Mouse (Mus musculus) spleen, embryonic (tissue): ENCODE results near the gene Pbxip1.

Source experiments
- CTCF ChIA-PET: fragments of 350-600 bp; sonication (Branson Sonifier 250); formaldehyde crosslinking; loops from one replicate; lab custom pipeline; 2022; lab: Charles Lee

The Pbxip1 gene

GRCm38 (mm10) chr3:89430171-89431159 is 6.0 kb upstream of the Pbxip1 start, which contains the start of gene Pygo2:
Gene Pygo2 (plus strand): TSS chr3:89430214.
- CTCF ChIA-PET, result no interaction called here

- CTCF ChIA-PET, result interaction anchor here (0.6 kb wide), 1 partner anchor 402 kb away, joined by 4 read pairs; no protein-coding TSS in a partner anchor
These were observed 3.9 kb upstream of the Pbxip1 start for GRCm38 (mm10) chr3:89432606-89433005.

- CTCF ChIA-PET, result no interaction called here
These were observed 2.0 kb upstream of the Pbxip1 start for GRCm38 (mm10) chr3:89434532-89434931.

GRCm38 (mm10) chr3:89435041-89435440 is 1.5 kb upstream of the Pbxip1 start:
- CTCF ChIA-PET, result no interaction called here

- CTCF ChIA-PET, result no interaction called here
These were observed 763 bp downstream of the Pbxip1 start for GRCm38 (mm10) chr3:89437269-89437668.

- CTCF ChIA-PET, result interaction anchor here (1.0 kb wide), 1 partner anchor 9 kb away, joined by 3 read pairs; no protein-coding TSS in a partner anchor
These were observed 4.2 kb downstream of the Pbxip1 start for GRCm38 (mm10) chr3:89440691-89441090.

GRCm38 (mm10) chr3:89448720-89449537 is 12.4 kb downstream of the Pbxip1 start:
- CTCF ChIA-PET, result interaction anchor here (0.7 to 1.6 kb wide), 5 partner anchors 8 to 36 kb away, joined by 3 to 6 read pairs (median 4); no protein-coding TSS in a partner anchor

GRCm38 (mm10) chr3:89449541-89449940 is 13.0 kb downstream of the Pbxip1 start:
- CTCF ChIA-PET, result interaction anchor here (0.5 to 1.6 kb wide), 5 partner anchors 9 to 64 kb away, joined by 3 to 6 read pairs (median 4); no protein-coding TSS in a partner anchor

- CTCF ChIA-PET, result interaction anchor here (0.6 to 0.8 kb wide), 3 partner anchors 13 to 62 kb away, joined by 3 to 6 read pairs (median 3); no protein-coding TSS in a partner anchor
These were observed 15.4 kb downstream of the Pbxip1 start for GRCm38 (mm10) chr3:89451916-89452315.

GRCm38 (mm10) chr3:89454401-89455177 is 18.1 kb downstream of the Pbxip1 start, which contains the start of gene Pmvk:
Gene Pmvk (plus strand): TSS chr3:89454541.
- CTCF ChIA-PET, result interaction anchor here (0.6 kb wide), 1 partner anchor 1148 kb away, joined by 6 read pairs; no protein-coding TSS in a partner anchor

GRCm38 (mm10) chr3:89455786-89456285 is 19.3 kb downstream of the Pbxip1 start:
- CTCF ChIA-PET, result interaction anchor here (0.6 to 1.5 kb wide), 4 partner anchors 11 to 479 kb away, joined by 4 to 10 read pairs (median 5); no protein-coding TSS in a partner anchor

GRCm38 (mm10) chr3:89456726-89457665 is 20.5 kb downstream of the Pbxip1 start:
- CTCF ChIA-PET, result interaction anchor here (0.7 to 1.5 kb wide), 2 partner anchors 24 to 117 kb away, joined by 3 to 5 read pairs; no protein-coding TSS in a partner anchor

GRCm38 (mm10) chr3:89458372-89458964 is 22.0 kb downstream of the Pbxip1 start:
- CTCF ChIA-PET, result interaction anchor here (0.6 to 0.8 kb wide), 3 partner anchors 49 to 80 kb away, joined by 3 to 8 read pairs (median 4); no protein-coding TSS in a partner anchor

- CTCF ChIA-PET, result interaction anchor here (0.5 to 0.8 kb wide), 4 partner anchors 49 to 81 kb away, joined by 3 to 8 read pairs (median 4); no protein-coding TSS in a partner anchor
These were observed 22.7 kb downstream of the Pbxip1 start for GRCm38 (mm10) chr3:89458965-89459807.

- CTCF ChIA-PET, result no interaction called here
These were observed 31.8 kb downstream of the Pbxip1 start for GRCm38 (mm10) chr3:89468268-89468667.

- CTCF ChIA-PET, result no interaction called here
These were observed 35.8 kb downstream of the Pbxip1 start for GRCm38 (mm10) chr3:89472280-89472679.

- CTCF ChIA-PET, result interaction anchor here (1.4 kb wide), 1 partner anchor 11 kb away, joined by 3 read pairs; no protein-coding TSS in a partner anchor
These were observed 37.3 kb downstream of the Pbxip1 start for GRCm38 (mm10) chr3:89473838-89474237.
